Mouse (Mus musculus) cerebellum, postnatal 25 days (tissue): ENCODE measurements around the gene Zfp574.
A peak's percentile ranks its signal among the peaks of the same experiment; 100 is the strongest.

Experiments
- DNase-seq, 2 experiments: peaks; one replicate each; pipeline ENCODE4 v3.0.0; 2021; ENCODE audit warnings: mixed read lengths in 2 of 2

The Zfp574 gene

GRCm38 (mm10) chr7:25073924-25074323 lies 1.6 kb downstream of the Zfp574 start:
- no peak for DNase-seq

- DNase-seq, result peak in 1 of 2 experiments; percentile 34
Measured at GRCm38 (mm10) chr7:25076296-25076662, 3.9 kb downstream of the Zfp574 start.

- DNase-seq, result peak; percentile 96 to 97
Measured at GRCm38 (mm10) chr7:25076663-25077413, 4.5 kb downstream of the Zfp574 start.

GRCm38 (mm10) chr7:25077414-25077755 lies 5.0 kb downstream of the Zfp574 start:
- DNase-seq, result no peak

GRCm38 (mm10) chr7:25079496-25080026 lies 7.2 kb downstream of the Zfp574 start:
- no peak for DNase-seq

- DNase-seq, result no peak
Measured at GRCm38 (mm10) chr7:25080431-25080830, 8.1 kb downstream of the Zfp574 start.

GRCm38 (mm10) chr7:25082510-25082909 lies 10.1 kb downstream of the Zfp574 start:
- peak; percentile 50 to 65 for DNase-seq

- DNase-seq, result no peak
Measured at GRCm38 (mm10) chr7:25084621-25085020, 12.3 kb downstream of the Zfp574 start.

GRCm38 (mm10) chr7:25086656-25087055 lies 14.3 kb downstream of the Zfp574 start:
- no peak for DNase-seq

- DNase-seq, result no peak
Measured at GRCm38 (mm10) chr7:25087256-25087912, 15.0 kb downstream of the Zfp574 start.

- DNase-seq, result no peak
Measured at GRCm38 (mm10) chr7:25087972-25088371, 15.6 kb downstream of the Zfp574 start.

- no peak for DNase-seq
Measured at GRCm38 (mm10) chr7:25088531-25088930, 16.2 kb downstream of the Zfp574 start.

GRCm38 (mm10) chr7:25088968-25089367 lies 16.6 kb downstream of the Zfp574 start:
- no peak for DNase-seq

- no peak for DNase-seq
Measured at GRCm38 (mm10) chr7:25089875-25090274, 17.5 kb downstream of the Zfp574 start.

GRCm38 (mm10) chr7:25098169-25098568 lies 25.8 kb downstream of the Zfp574 start:
- no peak for DNase-seq

- no peak for DNase-seq
Measured at GRCm38 (mm10) chr7:25099581-25099980, 27.2 kb downstream of the Zfp574 start.

- DNase-seq, result peak; percentile 87 to 91
Measured at GRCm38 (mm10) chr7:25105411-25106160, 33.2 kb downstream of the Zfp574 start.

- no peak for DNase-seq
Measured at GRCm38 (mm10) chr7:25106790-25107502, 34.6 kb downstream of the Zfp574 start.

- DNase-seq, result no peak
Measured at GRCm38 (mm10) chr7:25109355-25109754, 37.0 kb downstream of the Zfp574 start.

- peak in 1 of 2 experiments; percentile 40 for DNase-seq
Measured at GRCm38 (mm10) chr7:25110336-25110735, 38.0 kb downstream of the Zfp574 start.

GRCm38 (mm10) chr7:25112178-25112955 lies 40.0 kb downstream of the Zfp574 start:
- peak; percentile 75 to 79 for DNase-seq
